12 mouse cellular contexts compared by ENCODE assay signal in genomic region chr6:115863340-115863841, GRCm38 (mm10). TPM values are rescaled to one million over a fixed set of nuclear protein-coding genes. Genes with fewer than 3 reads are reported as not detected.
A peak's percentile ranks its signal among the peaks of the same experiment; 100 is the strongest.
DNase-seq lines count a peak whose midpoint lies in the region; ATAC-seq and TF ChIP-seq lines count a peak whose summit lies in the region.
"Had no signal": no experiment of that assay in that cellular context is flagged by ENCODE, and none has a peak within 500 bp of the region (broad histone marks: within the 10 kb centered on the region; RNA-seq: fewer than 3 reads in every experiment).

No protein-coding gene starts in this region.

- peaks cover 17% of the 10 kb centered on the region for H3K36me3 ChIP-seq in kidney, embryonic 15.5 days
- peaks cover 2% of the 10 kb centered on the region; the same call in 1 of the 2 replicates for H3K36me3 ChIP-seq in kidney, adult 2 months (ENCODE audit: control insufficient read depth, insufficient read depth, low read length)
- no peaks in the 10 kb centered on the region for H3K36me3 ChIP-seq in stomach, postnatal 0 days (ENCODE audit: control insufficient read depth, insufficient read depth, low read length)

- DNase-seq in kidney, adult 2 months: no peak
- DNase-seq in lung, postnatal 10 days: peak; percentile 43
- DNase-seq in lung, postnatal 14 days: no peak
- DNase-seq in left cerebral cortex, adult 18-20 months (ENCODE audit: low spot score in 2 of 2): peak; percentile 39 to 67
- DNase-seq in stomach, postnatal 0 days (ENCODE audit: low spot score): no peak
- DNase-seq in thymus, adult 18-20 months: no peak
- DNase-seq: cerebellum, postnatal 10 days; thymus, postnatal 36 days had no signal

- TF ChIP-seq EP300 in stomach, postnatal 0 days (optimal IDR thresholded peaks at IDR 0.05): no peak

- H3K27ac ChIP-seq in kidney, embryonic 15.5 days: peak overlapping the region; percentile 64
- H3K27ac ChIP-seq in kidney, adult 2 months (ENCODE audit: insufficient read depth, low read depth, low read length): no peak overlapping the region
- H3K27ac ChIP-seq in stomach, postnatal 0 days (replicated peaks): peak overlapping the region; percentile 82
- H3K27ac ChIP-seq: embryonic facial prominence, embryonic 15.5 days; hindbrain, embryonic 15.5 days; neural tube, embryonic 12.5 days had no signal

- no peak overlapping the region for H3K4me3 ChIP-seq in kidney, embryonic 15.5 days (replicated peaks)
- no peak overlapping the region for H3K4me3 ChIP-seq in kidney, adult 2 months (ENCODE audit: insufficient read depth, low read depth, low read length)
- no peak overlapping the region for H3K4me3 ChIP-seq in stomach, postnatal 0 days (ENCODE audit: low read depth, low read length)
- H3K4me3 ChIP-seq: embryonic facial prominence, embryonic 15.5 days; hindbrain, embryonic 15.5 days; neural tube, embryonic 12.5 days had no signal

- H3K4me1 ChIP-seq in kidney, embryonic 15.5 days: peaks cover 25% of the 10 kb centered on the region
- H3K4me1 ChIP-seq in kidney, adult 2 months (ENCODE audit: control insufficient read depth, insufficient read depth, low read length): peaks cover 13% of the 10 kb centered on the region
- H3K4me1 ChIP-seq in stomach, postnatal 0 days (replicated peaks; ENCODE audit: control insufficient read depth, insufficient read depth): peaks cover 10% of the 10 kb centered on the region
- H3K4me1 ChIP-seq: embryonic facial prominence, embryonic 15.5 days; hindbrain, embryonic 15.5 days; neural tube, embryonic 12.5 days had no signal

- no peak overlapping the region for H3K4me2 ChIP-seq in kidney, embryonic 15.5 days
- H3K4me2 ChIP-seq in stomach, postnatal 0 days (replicated peaks; ENCODE audit: low read depth): no peak overlapping the region
- H3K4me2 ChIP-seq: embryonic facial prominence, embryonic 15.5 days; hindbrain, embryonic 15.5 days; neural tube, embryonic 12.5 days had no signal

- WGBS in kidney, embryonic 15.5 days: 57% methylated on average over 7 of the region's 7 CpGs
- WGBS in kidney, adult 2 months: 66% methylated on average over 7 of the region's 7 CpGs
- WGBS in stomach, postnatal 0 days: 37% methylated on average over 7 of the region's 7 CpGs

- no peaks in the 10 kb centered on the region for H3K27me3 ChIP-seq in kidney, embryonic 15.5 days
- no peaks in the 10 kb centered on the region for H3K27me3 ChIP-seq in kidney, adult 2 months (replicated peaks; ENCODE audit: control insufficient read depth, insufficient read depth, low read length)
- no peaks in the 10 kb centered on the region for H3K27me3 ChIP-seq in stomach, postnatal 0 days (ENCODE audit: control insufficient read depth, insufficient read depth, low read length)
- H3K27me3 ChIP-seq: embryonic facial prominence, embryonic 15.5 days; hindbrain, embryonic 15.5 days; neural tube, embryonic 12.5 days had no signal

- TF ChIP-seq POLR2A in kidney, adult 2 months (IDR thresholded peaks at IDR 0.05; ENCODE audit: low read depth, low read length): no peak

- no peaks in the 10 kb centered on the region for H3K9me3 ChIP-seq in kidney, embryonic 15.5 days (replicated peaks)
- H3K9me3 ChIP-seq in stomach, postnatal 0 days (ENCODE audit: control insufficient read depth, low read length): no peaks in the 10 kb centered on the region
- H3K9me3 ChIP-seq: embryonic facial prominence, embryonic 15.5 days; hindbrain, embryonic 15.5 days; neural tube, embryonic 12.5 days had no signal

- TF ChIP-seq CTCF in kidney, adult 2 months (conservative IDR thresholded peaks at IDR 0.05; ENCODE audit: insufficient read depth, insufficient read length, low read depth, low read length): no peak
- TF ChIP-seq CTCF in stomach, postnatal 0 days (IDR thresholded peaks at IDR 0.05; ENCODE audit: low read depth): no peak

- ATAC-seq in kidney, embryonic 15.5 days (replicated peaks; ENCODE audit: low FRiP score): no peak
- ATAC-seq in stomach, postnatal 0 days (ENCODE audit: low FRiP score, low TSS enrichment): peak; percentile 49; the same call in 1 of the 2 replicates

- no peak overlapping the region for H3K9ac ChIP-seq in kidney, embryonic 15.5 days
- 0 out of 2 replicates have a peak overlapping the region, but pooled peaks have one; percentile 18 for H3K9ac ChIP-seq in stomach, postnatal 0 days (ENCODE audit: low read length)
- H3K9ac ChIP-seq: embryonic facial prominence, embryonic 15.5 days; hindbrain, embryonic 15.5 days; neural tube, embryonic 12.5 days had no signal

RNA-seq across cellular contexts. Expression of gene Ift122, which starts 10.1 kb away (rescaled TPM):
- polyA plus RNA-seq in kidney, embryonic 15.5 days (2015; fragmentation: Nextera tagmentation; extraction: Ambion mirVana): 32.0 and 36.9 TPM in 2 replicates
- polyA plus RNA-seq in kidney, adult 2 months (2012; rRNA removed): 29.2 and 33.1 TPM in 2 replicates
- total RNA-seq in left cerebral cortex, adult 18-20 months (2021): 10 to 100 TPM; 28.7 to 30.3 TPM
- 4.9 and 5.3 TPM in 2 replicates for polyA plus RNA-seq in stomach, postnatal 0 days (2015; fragmentation: Nextera tagmentation; extraction: Ambion mirVana)

RNA-seq across cellular contexts. Expression of gene Mbd4, which starts 10.2 kb away (rescaled TPM):
- polyA plus RNA-seq in kidney, embryonic 15.5 days (2015; fragmentation: Nextera tagmentation; extraction: Ambion mirVana): 21.3 and 21.7 TPM in 2 replicates
- polyA plus RNA-seq in kidney, adult 2 months (2012; rRNA removed): 1.6 and 1.9 TPM in 2 replicates
- total RNA-seq in left cerebral cortex, adult 18-20 months (2021): 1 to 10 TPM; 9.5 to 9.9 TPM
- polyA plus RNA-seq in stomach, postnatal 0 days (2015; fragmentation: Nextera tagmentation; extraction: Ambion mirVana): 4.1 and 4.8 TPM in 2 replicates

RNA-seq across cellular contexts. Expression of gene Efcab12, which starts 25.2 kb away (rescaled TPM):
- polyA plus RNA-seq in kidney, embryonic 15.5 days (2015; fragmentation: Nextera tagmentation; extraction: Ambion mirVana): 1.8 TPM in 2 replicates
- polyA plus RNA-seq in kidney, adult 2 months (2012; rRNA removed): 2.2 and 2.3 TPM in 2 replicates
- 1 to 10 TPM; 4.9 to 5.5 TPM for total RNA-seq in left cerebral cortex, adult 18-20 months (2021)
- polyA plus RNA-seq in stomach, postnatal 0 days (2015; fragmentation: Nextera tagmentation; extraction: Ambion mirVana): 0.17 and 0.29 TPM in 2 replicates

RNA-seq across cellular contexts. Expression of gene Rpl32, which starts 54.8 kb away (rescaled TPM):
- 2,232 and 2,490 TPM in 2 replicates for polyA plus RNA-seq in kidney, embryonic 15.5 days (2015; fragmentation: Nextera tagmentation; extraction: Ambion mirVana)
- 499 and 560 TPM in 2 replicates for polyA plus RNA-seq in kidney, adult 2 months (2012; rRNA removed)
- total RNA-seq in left cerebral cortex, adult 18-20 months (2021): 100 to 1,000 TPM; 512 to 513 TPM
- polyA plus RNA-seq in stomach, postnatal 0 days (2015; fragmentation: Nextera tagmentation; extraction: Ambion mirVana): 2,380 and 2,431 TPM in 2 replicates

Comparison
In these comparisons a context has a peak if more than half of its experiments do, and no peak if none do; other contexts are left out.
1. DNase-seq: peak in lung, postnatal 10 days (single experiment) and left cerebral cortex, adult 18-20 months (2 of 2); none in kidney, adult 2 months (single experiment), lung, postnatal 14 days (single experiment), stomach, postnatal 0 days (single experiment) and thymus, adult 18-20 months (0 of 2).